Mouse (Mus musculus): ENCODE measurements around the gene Cpsf4l. TPM values are rescaled to one million over a fixed set of nuclear protein-coding genes. Genes with fewer than 3 reads are reported as not detected.
"Not testable (repeated sequence)": the region's sequence is repeated elsewhere in the genome, so short reads cannot be mapped to it uniquely, and the experiment has no call there.

Cpsf4l gene
- total RNA-seq, 2 experiments from 2014 or later = not detected

GRCm38 (mm10) chr11:113678373-113678772 is 31.4 kb downstream of the Cpsf4l start:
- no peak for DNase-seq (ENCODE audit: extremely low spot score in 1 of 2, low spot score in 2 of 2)

GRCm38 (mm10) chr11:113677378-113677777 is 32.4 kb downstream of the Cpsf4l start:
- intact Hi-C loops (cut with DNase I) = no loop called here
- no peak for DNase-seq (ENCODE audit: extremely low spot score in 1 of 2, low spot score in 2 of 2)

More at GRCm38 (mm10) chr11:113678373-113678772, 31.4 kb downstream of the Cpsf4l start:
- intact Hi-C loops (cut with DNase I) = no loop called here

GRCm38 (mm10) chr11:113676847-113677246 is 33.0 kb downstream of the Cpsf4l start:
- intact Hi-C loops (cut with DNase I) = no loop called here
- DNase-seq (ENCODE audit: extremely low spot score in 1 of 2, low spot score in 2 of 2) = no peak

- no peak for DNase-seq (ENCODE audit: extremely low spot score in 1 of 2, low spot score in 2 of 2)
- intact Hi-C loops (cut with DNase I) = no loop called here
Observed at GRCm38 (mm10) chr11:113674595-113674994, 35.2 kb downstream of the Cpsf4l start.

- intact Hi-C loops (cut with DNase I) = no loop called here
- no peak for DNase-seq (ENCODE audit: extremely low spot score in 1 of 2, low spot score in 2 of 2)
Observed at GRCm38 (mm10) chr11:113673614-113674013, 36.2 kb downstream of the Cpsf4l start.

GRCm38 (mm10) chr11:113669711-113670110 is 40.1 kb downstream of the Cpsf4l start:
- intact Hi-C loops (cut with DNase I) = no loop called here
- no peak for DNase-seq (ENCODE audit: extremely low spot score in 1 of 2, low spot score in 2 of 2)

- intact Hi-C loops (cut with DNase I) = no loop called here
Observed at GRCm38 (mm10) chr11:113668857-113669256, 41.0 kb downstream of the Cpsf4l start.

GRCm38 (mm10) chr11:113667704-113668103 is 42.1 kb downstream of the Cpsf4l start:
- no peak for DNase-seq (ENCODE audit: extremely low spot score in 1 of 2, low spot score in 2 of 2)
- intact Hi-C loops (cut with DNase I) = no loop called here

More at GRCm38 (mm10) chr11:113668857-113669256, 41.0 kb downstream of the Cpsf4l start:
- DNase-seq (ENCODE audit: extremely low spot score in 1 of 2, low spot score in 2 of 2) = no peak

GRCm38 (mm10) chr11:113667122-113667521 is 42.7 kb downstream of the Cpsf4l start:
- no peak for DNase-seq (ENCODE audit: extremely low spot score in 1 of 2, low spot score in 2 of 2)

GRCm38 (mm10) chr11:113666648-113667047 is 43.2 kb downstream of the Cpsf4l start:
- DNase-seq (ENCODE audit: extremely low spot score in 1 of 2, low spot score in 2 of 2) = peak in 1 of 2 experiments; percentile 35
- intact Hi-C loops (cut with DNase I) = no loop called here

More at GRCm38 (mm10) chr11:113667122-113667521, 42.7 kb downstream of the Cpsf4l start:
- intact Hi-C loops (cut with DNase I) = no loop called here

- intact Hi-C loops (cut with DNase I) = no loop called here
- no peak for DNase-seq (ENCODE audit: extremely low spot score in 1 of 2, low spot score in 2 of 2)
Observed at GRCm38 (mm10) chr11:113666205-113666604, 43.6 kb downstream of the Cpsf4l start.

- no peak for DNase-seq (ENCODE audit: extremely low spot score in 1 of 2, low spot score in 2 of 2)
- intact Hi-C loops (cut with DNase I) = no loop called here
Observed at GRCm38 (mm10) chr11:113664279-113664678, 45.5 kb downstream of the Cpsf4l start.

GRCm38 (mm10) chr11:113661835-113662351 is 47.9 kb downstream of the Cpsf4l start:
- intact Hi-C loops (cut with DNase I) = no loop called here
- no peak for DNase-seq (ENCODE audit: extremely low spot score in 1 of 2, low spot score in 2 of 2)

- intact Hi-C loops (cut with DNase I) = no loop called here
- no peak for DNase-seq (ENCODE audit: extremely low spot score in 1 of 2, low spot score in 2 of 2)
Observed at GRCm38 (mm10) chr11:113660940-113661339, 48.9 kb downstream of the Cpsf4l start.

- DNase-seq (ENCODE audit: extremely low spot score in 1 of 2, low spot score in 2 of 2); intact Hi-C loops (cut with DNase I): not testable (repeated sequence)
Observed at GRCm38 (mm10) chr11:113660213-113660612, 49.6 kb downstream of the Cpsf4l start.

- DNase-seq (ENCODE audit: extremely low spot score in 1 of 2, low spot score in 2 of 2) = no peak
- intact Hi-C loops (cut with DNase I) = no loop called here
Observed at GRCm38 (mm10) chr11:113658763-113659162, 51.1 kb downstream of the Cpsf4l start.

GRCm38 (mm10) chr11:113658319-113658718 is 51.5 kb downstream of the Cpsf4l start:
- DNase-seq (ENCODE audit: extremely low spot score in 1 of 2, low spot score in 2 of 2) = no peak
- intact Hi-C loops (cut with DNase I) = no loop called here

GRCm38 (mm10) chr11:113657221-113657620 is 52.6 kb downstream of the Cpsf4l start:
- intact Hi-C loops (cut with DNase I) = no loop called here
- DNase-seq (ENCODE audit: extremely low spot score in 1 of 2, low spot score in 2 of 2) = no peak

GRCm38 (mm10) chr11:113656511-113656932 is 53.3 kb downstream of the Cpsf4l start:
- DNase-seq (ENCODE audit: extremely low spot score in 1 of 2, low spot score in 2 of 2) = no peak
- intact Hi-C loops (cut with DNase I) = no loop called here

- DNase-seq (ENCODE audit: extremely low spot score in 1 of 2, low spot score in 2 of 2) = no peak
- intact Hi-C loops (cut with DNase I) = no loop called here
Observed at GRCm38 (mm10) chr11:113654561-113655270, 55.1 kb downstream of the Cpsf4l start.

All from left cerebral cortex, postnatal 10 days (tissue).